Mouse (Mus musculus) adrenal gland, postnatal 25 days (tissue): ENCODE measurements around the gene Hcar1. TPM values are rescaled to one million over a fixed set of nuclear protein-coding genes. Genes with fewer than 3 reads are reported as not detected.

Source experiments
- DNase-seq: peaks from one replicate; pipeline ENCODE4 v3.0.0; 2021; ENCODE audit warnings: mixed read lengths
- total RNA-seq: library from RNA; stranded (reverse); gene quantifications from 2 replicates; pipeline ENCODE4 v1.2.3, GENCODE M21; 2021

The Hcar1 gene
- total RNA-seq, 1 experiment from 2014 or later = 5.3 TPM

DNA sequence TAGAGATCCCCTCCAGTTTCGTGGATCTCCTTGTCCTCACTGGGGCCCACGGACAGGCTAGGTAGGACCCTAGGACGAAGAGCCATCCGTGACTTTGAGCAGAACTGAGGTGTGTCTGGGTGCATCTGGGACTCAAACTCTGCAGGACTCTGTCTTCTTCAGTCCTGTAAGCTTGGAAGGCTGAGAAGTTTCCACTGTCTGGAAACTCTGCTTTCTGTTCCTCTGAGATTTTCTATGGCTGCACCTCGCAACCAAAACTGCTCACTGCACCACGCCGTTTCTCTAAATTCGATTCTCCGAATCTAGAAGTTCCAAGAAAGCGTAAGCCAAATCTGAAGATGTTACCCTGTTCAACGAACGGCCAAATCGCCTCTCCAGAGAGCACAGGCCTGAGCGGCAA is 15.9 kb downstream of the Hcar1 start:
- DNase-seq = no peak

DNA sequence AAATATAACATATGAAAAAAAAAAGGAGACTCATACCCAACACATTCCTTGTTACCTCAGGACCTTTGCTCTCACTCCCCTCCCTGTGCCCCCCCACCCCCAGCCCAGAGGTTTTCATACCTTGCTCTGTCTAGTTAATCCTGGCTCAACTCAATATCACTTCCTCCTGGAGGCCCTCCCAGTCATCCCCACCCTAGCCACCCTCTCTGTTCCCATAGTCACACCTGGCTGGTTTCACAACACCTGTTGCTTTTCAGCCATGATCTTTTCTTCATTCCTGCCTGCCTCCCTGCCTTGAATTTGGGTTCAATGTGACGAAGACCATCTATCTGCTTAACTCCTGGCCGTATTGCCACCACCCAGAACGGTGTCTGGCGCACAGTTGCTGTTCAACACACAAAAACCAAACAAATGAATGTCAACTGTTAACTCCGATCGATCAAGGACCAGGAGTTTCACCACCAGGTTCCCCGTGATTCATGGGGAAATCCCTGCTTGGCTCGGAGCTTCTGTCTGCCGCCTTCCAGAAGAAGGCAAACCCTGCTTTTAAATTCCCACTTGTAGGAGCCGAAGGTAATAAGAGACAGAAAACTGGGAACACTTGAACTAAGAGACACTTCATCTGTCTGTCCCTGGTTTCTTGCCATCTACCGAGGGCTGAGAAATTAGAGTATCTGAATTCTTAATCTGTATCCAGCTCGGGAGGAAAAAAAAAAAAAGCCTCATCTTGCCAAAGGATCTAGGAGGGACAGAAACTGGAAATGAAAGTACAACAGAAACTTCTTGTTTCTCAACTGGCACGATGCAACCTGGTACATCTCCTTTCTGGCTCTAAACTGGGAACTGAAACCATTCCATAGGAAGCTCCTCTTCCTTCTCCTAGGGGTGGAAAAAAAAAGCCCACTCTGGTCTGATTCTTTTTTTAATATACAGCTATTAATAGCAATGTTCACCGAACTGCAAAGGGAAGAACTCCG is 17.2 kb downstream of the Hcar1 start:
- no peak for DNase-seq

DNA sequence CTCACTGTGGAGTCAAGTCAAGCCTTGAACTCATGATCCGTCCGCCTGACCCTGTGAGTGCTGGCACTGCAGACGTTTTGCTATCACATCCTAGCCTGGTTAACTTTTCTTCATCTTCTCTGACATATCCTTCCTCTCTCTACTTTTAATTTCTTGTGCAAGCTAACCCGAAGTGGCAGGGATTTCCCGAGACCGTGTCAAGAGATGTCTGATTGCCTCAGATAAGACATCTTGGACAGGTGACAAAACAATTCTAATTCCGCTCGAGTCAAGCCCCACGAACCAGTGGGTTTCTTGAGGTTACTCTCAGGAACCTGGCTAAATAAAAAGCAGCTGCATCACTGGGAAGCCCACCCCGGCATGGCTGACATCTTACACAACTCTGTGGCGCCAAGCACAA is 21.0 kb downstream of the Hcar1 start:
- DNase-seq = no peak

DNA sequence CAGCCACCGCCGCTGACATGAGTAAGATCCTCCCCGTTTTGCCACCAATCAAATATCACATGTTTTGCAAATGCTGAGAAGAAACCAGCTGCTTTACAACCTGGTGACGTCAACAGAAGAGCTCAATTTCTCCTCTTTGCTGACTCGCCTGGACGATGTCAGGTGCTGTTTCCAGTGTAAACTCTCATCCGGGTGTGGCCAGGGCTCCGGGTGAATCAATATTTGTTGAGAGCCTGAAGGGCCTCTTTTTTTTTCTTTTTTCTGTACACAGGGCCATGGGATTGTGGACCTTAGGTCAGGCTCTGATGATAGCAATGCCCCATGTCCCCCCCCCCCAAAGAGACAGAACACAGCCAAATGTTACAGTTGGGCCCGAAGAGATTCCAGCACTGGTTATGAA is 25.3 kb downstream of the Hcar1 start:
- no peak for DNase-seq

DNA sequence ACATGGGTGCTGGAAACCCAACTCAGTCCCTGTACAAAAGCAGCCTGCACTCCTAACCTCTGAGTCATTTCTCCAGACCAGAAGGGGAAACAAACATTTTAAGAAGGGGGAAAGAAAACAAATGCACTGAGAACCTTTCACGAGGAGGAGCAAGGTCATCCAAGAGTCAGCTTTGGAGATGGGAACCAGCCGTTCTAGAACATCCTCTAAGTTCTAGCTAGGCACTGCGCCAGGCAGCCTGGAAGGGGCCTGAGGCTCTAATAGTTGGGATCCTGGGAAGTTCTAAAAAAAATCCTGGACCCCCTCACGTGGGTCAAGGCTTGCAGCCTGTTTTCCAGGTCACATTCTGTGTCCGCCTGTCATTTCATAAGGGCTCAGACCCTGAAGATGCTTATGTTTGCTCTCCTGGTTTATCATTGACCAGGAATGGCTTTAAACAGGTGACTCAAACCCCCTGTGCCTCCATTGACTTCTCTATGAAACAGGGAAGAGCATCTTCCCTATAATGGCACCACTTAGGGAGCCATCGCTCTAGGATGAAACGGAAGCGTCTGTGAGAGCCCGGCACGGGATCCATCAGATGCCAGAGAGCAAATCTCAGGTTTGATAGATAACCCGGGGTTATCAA is 25.8 kb downstream of the Hcar1 start:
- no peak for DNase-seq

DNA sequence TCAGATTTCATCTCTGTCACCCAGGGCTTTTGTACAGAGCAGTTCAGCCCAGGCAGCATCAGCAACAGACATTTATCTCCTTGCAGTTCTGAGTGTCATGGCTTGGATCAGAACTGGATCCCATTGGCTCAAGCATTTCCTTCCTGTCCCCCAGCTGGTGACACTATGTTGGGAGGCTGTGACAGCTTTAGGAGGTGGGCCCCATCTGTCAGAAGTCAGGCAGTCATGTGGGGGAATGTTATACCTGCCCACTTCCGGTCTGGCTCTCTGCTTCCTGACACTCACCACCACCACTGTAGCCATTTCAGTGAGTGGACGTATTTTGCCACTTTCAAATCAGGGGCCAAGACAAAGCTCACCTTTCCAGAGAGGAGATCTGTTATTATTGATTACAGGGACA is 28.4 kb downstream of the Hcar1 start:
- DNase-seq = no peak

DNA sequence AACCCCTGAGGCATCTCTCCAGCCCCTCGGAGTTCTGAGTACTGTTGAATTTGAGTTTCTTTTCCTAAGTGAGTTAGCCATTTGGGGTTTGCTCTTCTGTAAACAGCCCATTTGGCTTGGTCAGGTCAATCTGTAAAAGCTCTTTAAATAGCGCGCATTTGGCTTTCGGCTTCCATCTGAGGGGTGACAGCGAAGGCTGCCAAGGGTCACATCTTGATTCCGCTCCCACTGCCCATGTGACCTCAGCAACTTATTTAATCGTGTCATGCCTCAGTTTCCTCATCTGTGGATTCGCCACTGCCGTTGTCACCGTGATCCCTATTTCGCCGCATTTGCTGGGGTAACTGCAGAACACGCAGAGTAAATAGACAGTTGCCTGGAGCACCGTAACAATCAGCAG is 35.5 kb downstream of the Hcar1 start:
- DNase-seq = no peak

DNA sequence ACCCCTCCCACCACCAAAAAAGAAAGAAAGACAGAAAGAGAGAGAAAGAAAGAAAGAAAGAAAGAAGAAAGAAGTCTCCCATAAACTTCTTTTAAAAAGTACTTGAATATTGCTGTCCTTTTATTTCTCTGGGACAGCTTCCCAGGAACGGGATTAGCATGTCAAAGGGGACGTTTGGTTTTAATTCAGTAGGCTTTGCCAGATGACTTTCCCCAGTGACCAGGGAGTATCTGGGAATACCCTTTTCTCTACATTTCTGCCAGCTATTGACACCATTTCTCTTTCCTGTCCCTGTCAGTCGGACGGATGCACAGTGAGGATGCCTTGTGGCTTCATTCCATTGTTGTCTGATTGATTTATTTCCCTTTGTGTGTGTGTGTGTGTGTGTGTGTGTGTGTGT is 36.0 kb downstream of the Hcar1 start:
- no peak for DNase-seq

DNA sequence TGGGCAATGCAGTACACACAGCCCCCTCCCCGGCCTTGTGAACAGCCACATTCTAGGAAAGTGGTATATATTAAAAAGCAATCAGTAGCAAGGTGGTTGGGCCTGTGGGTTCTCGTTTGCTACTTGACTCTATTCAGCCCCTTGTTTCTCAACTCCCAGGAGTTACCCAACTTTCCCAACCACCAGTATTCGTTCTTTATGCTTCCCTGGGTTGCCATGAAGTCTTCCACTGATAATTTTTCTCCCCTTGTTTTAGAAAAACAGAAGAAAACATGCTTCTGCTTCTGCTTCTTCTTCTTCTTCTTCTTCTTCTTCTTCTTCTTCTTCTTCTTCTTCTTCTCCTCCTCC is 36.9 kb downstream of the Hcar1 start:
- DNase-seq = no peak

DNA sequence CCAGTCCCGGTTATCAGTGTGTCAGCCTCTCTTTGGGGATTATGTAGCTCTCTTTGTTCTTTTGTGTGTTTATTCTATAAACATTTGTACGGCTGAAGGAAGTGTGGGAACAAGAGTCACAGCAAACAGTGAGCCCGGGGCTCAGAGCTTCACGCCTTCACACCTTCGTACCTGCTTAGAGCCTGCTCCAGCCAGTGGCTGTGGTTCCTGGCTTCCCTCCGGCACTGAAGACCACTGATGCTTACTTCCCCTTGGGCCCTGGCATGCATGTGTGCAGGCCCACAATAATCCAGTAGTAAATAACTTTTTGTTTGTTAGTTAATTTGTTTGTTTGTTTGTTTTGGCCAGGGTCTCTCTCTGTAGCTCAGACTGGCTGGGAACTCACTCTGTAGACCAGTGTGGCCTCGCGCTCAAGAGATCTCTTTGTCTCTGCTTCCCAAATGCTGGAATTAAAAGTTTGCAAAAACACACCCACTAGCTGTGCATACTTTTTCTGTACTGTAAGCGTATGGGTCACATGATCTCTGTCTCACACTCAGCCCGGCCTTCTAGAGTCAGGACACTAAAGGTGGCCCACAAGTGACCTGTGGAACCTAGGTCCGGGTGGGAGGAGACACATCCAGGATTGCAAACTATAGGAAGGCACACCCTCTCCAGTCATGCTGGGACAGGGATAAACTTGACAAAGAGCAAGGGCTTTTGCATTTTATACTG is 37.4 kb downstream of the Hcar1 start:
- DNase-seq = no peak

DNA sequence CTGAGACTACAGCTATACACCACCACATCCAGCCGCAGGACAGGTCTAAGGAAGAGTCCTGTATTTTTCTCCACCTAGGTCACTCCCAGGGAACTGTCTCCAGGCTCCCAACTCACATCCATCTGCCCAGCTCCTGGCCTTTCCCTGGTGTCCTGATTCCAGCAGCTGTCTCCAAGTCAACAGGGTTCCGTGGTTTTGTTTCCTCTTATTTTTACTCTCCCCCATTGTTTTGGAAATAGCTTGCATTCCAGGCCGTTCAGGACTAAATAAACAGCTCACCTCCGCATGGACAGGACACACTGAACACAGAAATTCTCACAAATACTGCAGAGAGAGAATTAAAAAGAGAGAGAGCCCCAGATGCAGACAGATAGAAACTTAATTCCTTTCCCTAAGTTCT is 42.4 kb downstream of the Hcar1 start:
- DNase-seq = no peak

DNA sequence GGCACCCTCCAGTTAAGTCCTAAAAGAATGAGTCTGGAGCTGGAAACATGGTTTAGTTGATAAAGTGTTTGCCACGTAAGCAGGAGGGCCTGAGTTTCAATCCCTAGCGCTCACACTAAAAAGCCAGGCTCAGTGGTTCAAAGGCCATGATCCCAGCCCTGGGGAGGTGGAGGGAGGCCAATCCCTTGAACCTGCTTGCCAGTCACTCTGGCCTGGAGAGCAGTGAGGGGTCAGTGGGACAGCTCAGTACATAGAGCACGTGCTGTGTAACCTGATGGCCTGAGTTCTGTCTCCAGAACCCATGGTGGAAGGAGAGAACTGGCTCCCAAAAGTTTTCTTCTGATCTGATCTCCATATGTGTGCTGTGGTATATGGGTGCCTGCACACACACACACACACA is 45.0 kb downstream of the Hcar1 start:
- peak; percentile 13 for DNase-seq

DNA sequence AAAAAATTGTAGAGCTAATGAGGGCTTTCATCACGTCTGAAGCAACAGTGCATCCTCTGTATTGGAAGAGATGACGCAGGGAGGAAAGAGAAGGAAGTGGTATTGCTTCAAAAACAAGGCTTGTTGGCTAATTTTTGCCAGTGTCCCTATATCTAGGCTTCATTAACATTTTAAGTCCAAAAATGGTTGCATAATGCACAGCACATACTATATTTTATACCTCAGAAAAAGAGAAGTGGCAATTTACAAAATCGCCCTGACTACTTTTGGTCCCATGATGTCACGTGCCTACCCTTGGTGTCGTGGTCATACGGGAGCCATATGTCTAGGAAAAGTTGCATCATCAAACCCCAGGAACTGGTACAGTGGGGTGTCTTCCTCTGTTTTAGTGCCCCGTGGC is 47.5 kb downstream of the Hcar1 start:
- DNase-seq = no peak

DNA sequence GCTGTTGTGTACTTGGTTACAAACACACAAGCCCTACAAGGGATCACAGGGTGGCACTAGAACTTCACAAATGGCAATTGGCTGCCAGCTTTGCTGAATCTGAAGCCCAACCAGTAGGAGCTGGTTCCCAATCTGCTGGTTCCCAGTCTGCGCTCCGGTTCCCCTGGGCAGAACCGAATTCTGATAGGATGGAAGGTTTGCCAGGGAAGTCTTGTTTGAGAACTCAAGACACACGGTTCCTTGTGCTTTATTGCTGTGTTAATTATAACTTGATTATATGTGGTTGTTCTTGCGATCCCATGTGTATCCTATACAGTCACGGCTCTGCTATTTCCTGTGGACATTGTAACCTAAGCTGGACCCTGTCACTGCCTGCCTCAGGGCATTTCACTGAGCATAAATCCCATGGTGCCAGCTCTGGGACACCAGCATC is 52.1 kb downstream of the Hcar1 start:
- DNase-seq = no peak

Other genes with a start within 250 kb of the Hcar1 start
- gene Clip1, start 195.4 kb downstream of the Hcar1 start, total RNA-seq = 87.4 and 103 TPM in 2 replicates
- 52.9 and 57.5 TPM in 2 replicates for gene Zcchc8, start 158.9 kb downstream of the Hcar1 start, total RNA-seq
- 96.8 and 108 TPM in 2 replicates for gene Rsrc2, start 130.6 kb downstream of the Hcar1 start, total RNA-seq
- gene Kntc1, start 130.3 kb downstream of the Hcar1 start, total RNA-seq = 7.1 and 7.2 TPM in 2 replicates
- gene Hcar2, start 14.5 kb downstream of the Hcar1 start, total RNA-seq = 0.48 and 1.4 TPM in 2 replicates
- 65.3 and 87.6 TPM in 2 replicates for gene Denr, start 27.2 kb upstream of the Hcar1 start, total RNA-seq
- gene Gm43518, start 47.4 kb upstream of the Hcar1 start, total RNA-seq = 1.9 TPM in 1 of 2 replicates, not detected in the other
- gene Ccdc62, start 50.7 kb upstream of the Hcar1 start, total RNA-seq = 4.9 and 5.0 TPM in 2 replicates
- gene Hip1r, start 93.6 kb upstream of the Hcar1 start, total RNA-seq = 17.9 and 18.3 TPM in 2 replicates
- 75.2 and 101 TPM in 2 replicates for gene Vps37b, start 152.2 kb upstream of the Hcar1 start, total RNA-seq
- 10.8 and 11.8 TPM in 2 replicates for gene Abcb9, start 215.8 kb upstream of the Hcar1 start, total RNA-seq
- 44.7 and 55.0 TPM in 2 replicates for gene Ogfod2, start 232.3 kb upstream of the Hcar1 start, total RNA-seq
- 56.9 and 86.5 TPM in 2 replicates for gene Arl6ip4, start 236.1 kb upstream of the Hcar1 start, total RNA-seq